Mouse (Mus musculus) regulatory T cell (primary cell): ENCODE measurements at regions not wholly inside any gene's neighbourhood (a gene's known extent, or its start where the extent isn't known, plus 50 kb on each side); places are given as distances from the start of the nearest gene placed in this dataset.

Experiments used
- in situ Hi-C: fragments of 300-600 bp; cut with MboI, MseI; formaldehyde crosslinking; loops from one replicate; pipeline ENCODE4 v1.15.1; 2025; ENCODE audit warnings: high pct_unique_total_duplicates

GRCm38 (mm10) chr10:126176759-126177473, 210.9 kb downstream of the Lrig3 start:
- in situ Hi-C loops = no loop called here

GRCm38 (mm10) chr10:126182386-126182785, 216.4 kb downstream of the Lrig3 start:
- in situ Hi-C loops = no loop called here

GRCm38 (mm10) chr10:126183961-126184360, 218.0 kb downstream of the Lrig3 start:
- in situ Hi-C loops = no loop called here

GRCm38 (mm10) chr10:126185410-126185809, 219.4 kb downstream of the Lrig3 start:
- in situ Hi-C loops = no loop called here

GRCm38 (mm10) chr10:126186086-126186485, 220.1 kb downstream of the Lrig3 start:
- in situ Hi-C loops = no loop called here

GRCm38 (mm10) chr10:126189001-126189400, 223.0 kb downstream of the Lrig3 start:
- in situ Hi-C loops = no loop called here
